Mouse (Mus musculus): ENCODE measurements around the gene Flnc. TPM values are rescaled to one million over a fixed set of nuclear protein-coding genes. Genes with fewer than 3 reads are reported as not detected.
A peak's percentile ranks its signal among the peaks of the same experiment; 100 is the strongest.

Flnc gene
- total RNA-seq, 2 experiments from 2014 or later, result not detected

- ATAC-seq (replicated peaks; ENCODE audit: low FRiP score, poor library complexity, severe bottlenecking), result no peak
Measured at GRCm38 (mm10) chr6:29430681-29431420, 2.2 kb upstream of the Flnc start.

GRCm38 (mm10) chr6:29431473-29431872 lies 1.6 kb upstream of the Flnc start:
- ATAC-seq (replicated peaks; ENCODE audit: low FRiP score, poor library complexity, severe bottlenecking), result no peak

- ATAC-seq (replicated peaks; ENCODE audit: low FRiP score, poor library complexity, severe bottlenecking), result no peak
Measured at GRCm38 (mm10) chr6:29432156-29432555, 900 bp upstream of the Flnc start.

- no peak for ATAC-seq (replicated peaks; ENCODE audit: low FRiP score, poor library complexity, severe bottlenecking)
Measured at GRCm38 (mm10) chr6:29432676-29433037, 399 bp upstream of the Flnc start.

- ATAC-seq (replicated peaks; ENCODE audit: low FRiP score, poor library complexity, severe bottlenecking), result no peak
Measured at GRCm38 (mm10) chr6:29433804-29434795, 1.0 kb downstream of the Flnc start.

- ATAC-seq (replicated peaks; ENCODE audit: low FRiP score, poor library complexity, severe bottlenecking), result no peak
Measured at GRCm38 (mm10) chr6:29434911-29435691, 2.0 kb downstream of the Flnc start.

GRCm38 (mm10) chr6:29435940-29436451 lies 2.9 kb downstream of the Flnc start:
- ATAC-seq (replicated peaks; ENCODE audit: low FRiP score, poor library complexity, severe bottlenecking), result no peak

GRCm38 (mm10) chr6:29436461-29436934 lies 3.4 kb downstream of the Flnc start:
- ATAC-seq (replicated peaks; ENCODE audit: low FRiP score, poor library complexity, severe bottlenecking), result no peak

- ATAC-seq (replicated peaks; ENCODE audit: low FRiP score, poor library complexity, severe bottlenecking), result no peak
Measured at GRCm38 (mm10) chr6:29439251-29439650, 6.2 kb downstream of the Flnc start.

GRCm38 (mm10) chr6:29439789-29440188 lies 6.7 kb downstream of the Flnc start:
- ATAC-seq (replicated peaks; ENCODE audit: low FRiP score, poor library complexity, severe bottlenecking), result no peak

- ATAC-seq (replicated peaks; ENCODE audit: low FRiP score, poor library complexity, severe bottlenecking), result no peak
Measured at GRCm38 (mm10) chr6:29444773-29445172, 11.7 kb downstream of the Flnc start.

- ATAC-seq (replicated peaks; ENCODE audit: low FRiP score, poor library complexity, severe bottlenecking), result no peak
Measured at GRCm38 (mm10) chr6:29445354-29445753, 12.3 kb downstream of the Flnc start.

GRCm38 (mm10) chr6:29449858-29450257 lies 16.8 kb downstream of the Flnc start:
- no peak for ATAC-seq (replicated peaks; ENCODE audit: low FRiP score, poor library complexity, severe bottlenecking)

- ATAC-seq (replicated peaks; ENCODE audit: low FRiP score, poor library complexity, severe bottlenecking), result no peak
Measured at GRCm38 (mm10) chr6:29450667-29451066, 17.6 kb downstream of the Flnc start.

- ATAC-seq (replicated peaks; ENCODE audit: low FRiP score, poor library complexity, severe bottlenecking), result no peak
Measured at GRCm38 (mm10) chr6:29461502-29461901, 28.4 kb downstream of the Flnc start.

- no peak for ATAC-seq (replicated peaks; ENCODE audit: low FRiP score, poor library complexity, severe bottlenecking)
Measured at GRCm38 (mm10) chr6:29463388-29463787, 30.3 kb downstream of the Flnc start.

GRCm38 (mm10) chr6:29467583-29468354 lies 34.7 kb downstream of the Flnc start, which contains the start of gene Atp6v1f:
Gene Atp6v1f, plus strand, starts transcription at chr6:29467718.
- ATAC-seq (replicated peaks; ENCODE audit: low FRiP score, poor library complexity, severe bottlenecking), result peak; percentile 96

GRCm38 (mm10) chr6:29468851-29469250 lies 35.8 kb downstream of the Flnc start:
- ATAC-seq (replicated peaks; ENCODE audit: low FRiP score, poor library complexity, severe bottlenecking), result no peak

GRCm38 (mm10) chr6:29471137-29471536 lies 38.1 kb downstream of the Flnc start, which contains the start of gene Atp6v1fnb:
Gene Atp6v1fnb, plus strand, starts transcription at chr6:29471437.
- no peak for ATAC-seq (replicated peaks; ENCODE audit: low FRiP score, poor library complexity, severe bottlenecking)

Data from erythroid progenitor cell, adult 5-6 weeks (primary cell).